Mouse (Mus musculus) brown adipose tissue, adult 24 weeks (tissue): Measurements from ENCODE around the gene Spats1. TPM values are rescaled to one million over a fixed set of nuclear protein-coding genes. Genes with fewer than 3 reads are reported as not detected.
"Not testable (repeated sequence)": the region's sequence is repeated elsewhere in the genome, so short reads cannot be mapped to it uniquely, and the experiment has no call there.

Source experiments
- H3K27ac ChIP-seq: fragments of 200-500 bp; replicated peaks from 2 replicates; pipeline ENCODE4 v1.5.1; 2012; ENCODE audit warnings: low read depth, mild to moderate bottlenecking, low read length
- H3K4me1 ChIP-seq: fragments of 200-500 bp; 2 replicates; pipeline ENCODE4 v1.6.1; 2012; ENCODE audit warnings: low read length, mixed read lengths; ENCODE audit not compliant: control insufficient read depth, insufficient read depth, insufficient read length
- H3K4me3 ChIP-seq: fragments of 200-500 bp; 2 replicates; pipeline ENCODE4 v1.5.1; 2012; ENCODE audit warnings: low read depth, mild to moderate bottlenecking, low read length, moderate library complexity; ENCODE audit not compliant: insufficient read depth
- polyA plus RNA-seq: library from polyadenylated mRNA; stranded (reverse); fragments of >200 nt; gene quantifications from 2 replicates; pipeline ENCODE4 v1.2.4, GENCODE M21; 2012; ENCODE audit not compliant: missing spikeins, insufficient read depth, insufficient read length

The Spats1 gene
- polyA plus RNA-seq, 1 experiment = not detected

DNA sequence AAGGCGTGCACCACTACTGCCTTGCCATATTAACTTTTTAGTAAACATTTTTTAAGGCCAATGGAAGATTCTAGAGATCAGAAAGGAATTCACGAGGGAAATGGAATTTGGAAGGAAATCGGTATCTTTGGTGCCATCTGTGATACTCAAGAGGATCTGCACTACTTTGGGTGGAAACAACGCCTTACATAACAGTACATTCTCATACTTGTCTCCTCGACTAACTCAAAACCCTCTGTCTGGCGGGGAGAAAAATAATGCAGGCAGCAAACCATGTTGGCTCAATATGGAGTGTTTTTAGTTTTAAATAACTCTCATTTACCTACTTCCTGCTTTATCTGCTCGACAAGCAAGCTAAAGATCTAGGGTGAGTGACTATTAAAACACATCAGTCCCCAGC, 4.5 kb downstream of the Spats1 start:
- H3K27ac ChIP-seq = no peak overlapping the region
- no peaks in the 10 kb centered on the region for H3K4me1 ChIP-seq
- H3K4me3 ChIP-seq = no peak overlapping the region

DNA sequence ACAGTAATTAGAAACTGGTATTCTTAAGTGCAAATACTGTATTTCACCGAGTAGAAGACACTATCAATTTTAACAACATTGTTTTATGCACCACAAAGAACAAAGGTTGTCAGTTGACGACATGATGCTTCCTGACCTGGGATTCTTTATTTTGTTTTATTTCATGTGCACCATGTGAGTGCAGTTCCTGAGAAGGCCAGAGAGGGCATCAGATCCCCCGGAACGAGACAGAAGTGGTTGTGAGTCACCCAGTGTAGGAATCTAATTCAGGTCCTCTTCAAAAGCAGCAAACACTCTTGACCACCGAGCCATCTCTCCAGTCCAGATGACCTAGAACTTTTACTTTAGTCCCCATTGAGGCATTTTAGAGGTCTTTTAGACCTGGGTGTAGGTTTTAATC, 6.9 kb downstream of the Spats1 start:
- no peak overlapping the region for H3K27ac ChIP-seq

DNA sequence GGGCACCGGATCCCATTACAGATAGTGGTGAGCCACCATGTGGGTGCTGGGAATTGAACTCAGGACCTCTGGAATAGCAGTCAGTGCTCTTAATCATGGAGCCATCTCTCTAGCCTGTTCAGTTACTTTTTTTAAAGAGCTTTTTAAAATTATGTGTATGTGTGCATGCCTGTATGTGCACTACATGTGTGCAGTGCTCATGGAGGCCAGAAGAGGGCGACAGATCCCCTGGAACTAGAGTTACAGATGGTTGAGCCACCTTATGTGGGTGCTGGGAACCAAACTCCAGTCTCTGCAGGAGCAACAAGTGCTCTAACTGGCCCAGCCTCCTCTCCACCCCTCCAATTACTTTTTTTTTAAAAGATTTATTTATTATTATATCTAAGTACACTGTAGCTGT, 8.5 kb downstream of the Spats1 start:
- H3K4me1 ChIP-seq = no peaks in the 10 kb centered on the region
- H3K4me3 ChIP-seq = no peak overlapping the region
- no peak overlapping the region for H3K27ac ChIP-seq

More for the DNA sequence above, 6.9 kb downstream of the Spats1 start:
- no peak overlapping the region for H3K4me3 ChIP-seq
- H3K4me1 ChIP-seq = no peaks in the 10 kb centered on the region

DNA sequence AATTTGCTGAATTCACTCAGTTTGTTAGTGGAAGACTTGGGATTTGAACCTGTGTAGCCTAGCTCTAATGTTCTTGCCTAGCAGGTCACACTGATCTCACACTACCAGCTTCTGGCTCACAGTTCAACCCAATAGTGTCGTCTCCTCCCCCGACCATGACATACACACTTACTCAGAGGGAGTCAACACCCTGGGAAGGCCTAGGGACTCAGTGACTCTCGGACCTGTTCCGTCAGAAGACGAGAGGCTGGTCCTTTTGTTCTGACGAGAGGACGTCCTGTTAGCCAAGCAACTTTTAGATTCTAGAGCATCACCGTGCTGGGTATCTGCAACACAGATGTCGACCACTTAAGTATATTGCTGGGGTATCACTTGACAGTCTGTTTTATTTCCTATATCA, 11.0 kb downstream of the Spats1 start:
- Histone ChIP-seq H3K27ac (no peak overlapping the region), H3K4me1 (no peaks in the 10 kb centered on the region), H3K4me3 (no peak overlapping the region)

DNA sequence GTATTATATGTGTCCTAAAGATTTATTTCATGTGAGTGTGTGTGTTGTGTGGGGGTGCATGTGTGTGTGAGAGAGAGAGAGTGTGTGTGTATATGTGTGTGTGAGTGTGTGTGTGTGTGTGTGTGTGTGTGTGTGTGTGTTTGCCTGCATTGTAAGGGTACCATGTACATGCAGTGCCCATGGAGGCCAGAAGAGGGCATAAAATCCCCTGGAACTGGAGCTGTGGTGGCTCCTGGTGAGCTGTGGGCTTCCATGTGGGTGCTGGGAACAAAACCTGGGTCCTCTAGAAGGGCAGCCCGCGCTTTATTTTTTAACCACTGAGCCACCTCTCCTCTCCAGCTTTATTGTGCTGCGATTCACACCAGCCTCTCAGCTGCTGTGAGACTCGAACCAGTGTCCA, 12.7 kb downstream of the Spats1 start:
- H3K4me3 ChIP-seq = no peak overlapping the region
- H3K27ac ChIP-seq = no peak overlapping the region
- H3K4me1 ChIP-seq = no peaks in the 10 kb centered on the region

DNA sequence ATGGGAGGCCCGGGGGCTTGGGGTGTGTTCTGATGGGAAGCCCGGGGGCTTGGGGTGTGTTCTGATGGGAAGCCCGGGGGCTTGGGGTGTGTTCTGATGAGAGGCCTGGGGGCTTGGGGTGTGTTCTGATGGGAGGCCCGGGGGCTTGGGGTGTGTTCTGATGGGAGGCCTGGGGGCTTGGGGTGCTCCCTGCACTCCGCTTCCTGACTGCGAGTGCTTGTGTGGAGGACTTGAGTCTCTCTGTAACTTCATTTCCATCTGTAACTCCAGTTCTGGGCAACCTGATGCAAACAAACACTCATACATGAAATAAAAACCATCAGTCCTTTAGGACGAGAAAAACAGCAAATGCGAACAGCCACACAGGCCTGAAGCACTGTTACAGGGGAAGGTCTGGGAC, 16.2 kb downstream of the Spats1 start:
- no peaks in the 10 kb centered on the region for H3K4me1 ChIP-seq
- no peak overlapping the region for H3K27ac ChIP-seq
- H3K4me3 ChIP-seq = no peak overlapping the region

DNA sequence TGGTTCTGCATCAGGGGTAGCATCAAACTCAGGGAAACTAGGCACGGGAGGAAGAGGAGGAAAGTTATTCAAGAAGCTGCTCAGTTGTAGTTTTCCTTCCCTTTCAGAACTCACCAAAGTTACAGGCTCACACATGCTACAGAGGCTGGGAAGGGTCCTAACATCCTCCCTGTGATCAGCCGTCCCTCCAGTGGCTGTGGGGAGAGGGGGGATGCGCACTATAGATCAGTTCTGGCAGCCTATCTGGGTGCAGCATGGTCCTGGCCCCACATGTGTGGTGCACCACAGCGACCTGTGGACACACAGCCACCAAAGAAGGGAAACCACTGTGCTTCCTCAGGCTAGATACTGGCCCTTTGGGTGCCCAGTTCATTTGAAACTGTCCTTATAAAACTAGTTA, 16.7 kb downstream of the Spats1 start:
- Histone ChIP-seq H3K4me1 (no peaks in the 10 kb centered on the region), H3K4me3 (no peak overlapping the region), H3K27ac (no peak overlapping the region)

DNA sequence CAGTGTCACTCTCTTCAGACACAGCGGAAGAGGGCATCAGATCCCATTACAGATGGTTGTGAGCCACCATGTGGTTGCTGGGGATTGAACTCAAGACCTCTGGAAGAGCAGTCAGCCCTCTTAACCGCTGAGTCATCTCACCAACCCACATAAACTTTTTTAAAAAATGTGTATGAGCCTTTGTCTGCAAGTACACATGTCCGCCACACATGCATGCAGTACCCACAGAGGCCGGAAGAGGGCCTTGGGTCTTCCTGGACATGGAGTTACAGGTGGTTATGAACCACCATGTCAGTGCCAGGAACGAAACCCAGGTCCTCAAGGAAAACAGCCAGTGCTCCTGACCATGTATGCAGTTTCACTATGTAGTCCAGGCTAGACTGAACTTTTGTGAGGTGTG, 17.7 kb downstream of the Spats1 start:
- Histone ChIP-seq H3K27ac (no peak overlapping the region), H3K4me3 (no peak overlapping the region), H3K4me1 (no peaks in the 10 kb centered on the region)

DNA sequence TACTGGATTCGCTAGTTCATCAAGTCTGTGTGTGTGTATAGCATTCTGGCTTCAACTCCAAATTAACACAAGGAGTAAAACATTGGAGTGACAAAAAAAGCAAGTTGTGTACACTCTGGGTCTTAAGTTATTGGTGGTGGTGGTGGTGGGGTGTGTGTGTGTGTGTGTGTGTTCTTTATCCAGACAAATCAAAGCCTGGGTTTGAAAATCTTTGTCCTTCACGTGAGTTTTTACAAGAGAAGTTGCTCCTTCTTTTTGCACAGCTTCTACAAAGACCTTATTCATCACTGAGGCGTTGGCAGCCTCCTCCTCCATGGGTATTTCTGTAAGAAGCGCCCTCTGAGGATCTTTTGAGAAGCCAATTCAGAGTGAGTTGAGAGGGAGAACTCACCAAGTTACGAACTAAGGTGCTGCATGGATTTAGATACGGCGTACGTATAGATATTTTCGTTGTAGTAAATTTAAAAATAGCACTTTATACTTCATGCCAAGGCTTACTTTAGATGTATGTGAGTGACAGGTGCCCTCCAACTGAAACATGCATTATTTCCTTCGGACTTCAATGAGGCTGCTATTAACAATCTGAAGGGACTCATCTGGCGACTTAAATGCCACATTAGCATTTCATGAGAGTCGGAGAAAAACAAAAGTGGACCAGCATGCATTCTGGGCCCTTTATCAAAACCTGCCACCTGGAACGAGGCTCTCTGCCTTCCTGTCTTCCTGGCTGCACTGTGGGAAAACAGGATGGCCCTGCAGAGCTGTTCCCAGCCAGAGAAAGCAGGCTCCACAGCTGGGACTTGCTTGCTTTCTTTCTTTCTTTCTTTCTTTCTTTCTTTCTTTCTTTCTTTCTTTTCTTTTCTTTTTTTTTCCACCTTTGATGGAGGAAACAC, 18.7 kb downstream of the Spats1 start:
- Histone ChIP-seq H3K27ac (no peak overlapping the region), H3K4me1 (no peaks in the 10 kb centered on the region), H3K4me3 (no peak overlapping the region)

DNA sequence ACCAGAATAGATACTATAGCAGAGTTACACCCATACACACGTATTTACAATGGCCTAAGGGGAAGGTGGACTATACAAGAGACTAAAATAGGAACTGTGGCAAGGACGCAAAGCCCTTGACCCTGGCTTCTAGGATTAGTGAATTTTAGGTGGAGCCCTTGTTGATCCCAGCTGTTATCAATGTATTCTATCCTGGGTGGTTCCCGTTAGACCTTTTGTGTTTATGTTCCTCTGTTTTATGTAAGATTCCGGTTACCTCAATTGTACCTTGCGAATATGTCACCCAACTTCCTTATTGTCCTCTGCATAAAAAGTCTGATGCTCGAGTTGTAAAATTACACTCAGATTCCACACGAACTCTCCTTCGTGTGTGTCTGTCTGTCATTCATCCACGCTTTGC, 19.4 kb downstream of the Spats1 start:
- not testable (repeated sequence) for H3K27ac ChIP-seq, H3K4me1 ChIP-seq, H3K4me3 ChIP-seq

DNA sequence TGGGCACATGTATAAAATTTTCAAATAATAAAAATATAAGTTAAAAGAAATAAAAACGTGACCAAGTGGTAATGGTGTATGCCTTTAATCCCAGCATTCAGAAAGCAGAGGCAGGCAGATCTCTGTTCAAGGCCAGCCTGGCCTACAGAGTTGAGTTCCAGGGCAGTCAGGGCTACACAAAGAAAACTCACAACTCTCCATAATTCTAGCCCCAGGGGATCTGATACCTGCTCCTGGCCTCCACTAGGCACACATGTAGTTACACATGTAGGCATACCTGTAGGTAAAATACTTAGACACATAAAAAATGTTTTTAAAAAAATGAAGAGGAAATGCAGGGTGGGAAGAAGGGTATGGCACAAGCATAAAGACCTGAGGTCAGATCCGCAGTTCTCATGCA, 20.4 kb downstream of the Spats1 start:
- Histone ChIP-seq H3K4me1 (no peaks in the 10 kb centered on the region), H3K27ac (no peak overlapping the region), H3K4me3 (no peak overlapping the region)

DNA sequence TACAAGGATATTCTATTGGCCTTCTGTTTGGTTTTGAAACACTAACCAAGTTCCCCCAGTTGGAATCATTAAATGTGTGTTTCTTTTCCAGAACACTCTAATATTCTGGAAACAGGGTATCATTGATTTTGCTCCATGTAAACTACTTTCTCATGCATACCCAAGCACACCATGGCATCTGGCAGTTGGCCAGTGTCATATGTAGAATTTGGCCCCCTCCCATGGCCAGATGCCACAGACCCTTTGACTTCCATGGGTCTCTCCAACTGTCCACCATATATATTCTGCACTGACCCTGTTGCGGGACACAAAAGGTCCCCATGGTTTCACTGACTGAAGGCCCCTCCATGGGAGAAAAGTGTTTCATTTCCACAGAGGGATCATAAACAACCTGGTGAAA, 22.9 kb downstream of the Spats1 start:
- no peaks in the 10 kb centered on the region for H3K4me1 ChIP-seq
- H3K27ac ChIP-seq = no peak overlapping the region

DNA sequence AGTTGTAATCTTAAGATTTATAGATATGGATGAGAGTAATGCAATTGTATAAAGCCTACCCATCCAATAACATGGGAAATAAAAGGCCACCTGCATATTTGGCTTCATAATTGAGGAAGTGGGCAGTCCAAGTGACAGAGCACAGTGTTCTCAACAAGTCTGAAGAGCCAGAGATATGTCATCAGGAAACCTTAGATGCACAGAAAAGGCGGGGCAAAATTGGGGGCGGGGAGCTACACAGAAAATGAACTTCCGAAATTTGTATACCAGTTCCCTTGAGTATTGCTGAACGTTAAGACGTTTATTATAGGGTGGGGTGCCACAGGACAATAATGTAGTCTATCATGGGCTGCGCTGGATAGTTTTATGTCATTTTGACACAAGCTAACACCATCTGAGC, 25.1 kb downstream of the Spats1 start:
- no peak overlapping the region for H3K27ac ChIP-seq
- H3K4me3 ChIP-seq = no peak overlapping the region
- H3K4me1 ChIP-seq = no peaks in the 10 kb centered on the region

More for the DNA sequence above, 22.9 kb downstream of the Spats1 start:
- H3K4me3 ChIP-seq = no peak overlapping the region

DNA sequence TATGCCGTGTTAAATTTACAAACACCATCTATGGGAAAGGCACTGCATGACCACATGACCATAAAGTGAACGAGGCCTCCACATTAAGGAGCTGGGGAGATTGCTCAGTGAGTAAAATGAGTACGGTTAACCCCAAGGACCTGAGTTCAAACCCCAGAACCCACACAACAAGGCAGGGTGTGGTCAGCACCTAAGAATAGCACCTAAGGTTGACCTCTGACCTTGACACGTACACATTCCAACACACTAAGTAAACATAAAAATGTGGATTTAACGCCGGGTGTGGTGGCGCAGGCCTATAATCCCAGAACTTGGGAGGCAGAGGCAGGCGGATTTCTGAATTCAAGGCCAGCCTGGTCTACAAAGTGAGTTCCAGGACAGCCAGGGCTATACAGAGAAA, 25.6 kb downstream of the Spats1 start:
- H3K27ac ChIP-seq = no peak overlapping the region

DNA sequence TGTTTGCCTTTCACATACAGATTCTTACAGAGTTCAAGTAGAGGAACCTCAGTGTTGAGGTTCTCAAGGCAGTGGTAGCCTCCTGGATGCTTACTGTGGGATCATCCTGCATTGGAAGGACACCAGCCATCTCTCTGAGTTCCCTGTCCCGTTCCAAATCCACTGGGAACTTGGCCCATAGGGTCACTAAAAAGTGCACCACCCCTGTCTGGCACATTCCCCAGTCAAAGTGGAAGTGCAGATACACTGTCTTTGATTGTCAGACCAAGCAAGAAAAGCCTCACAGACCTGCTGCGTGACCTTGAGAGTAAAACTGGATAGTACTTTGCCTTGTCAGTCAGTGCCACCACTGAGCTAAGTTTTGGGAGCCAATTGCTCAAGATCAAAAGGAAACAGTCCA, 28.2 kb downstream of the Spats1 start:
- Histone ChIP-seq H3K27ac (no peak overlapping the region), H3K4me3 (no peak overlapping the region), H3K4me1 (no peaks in the 10 kb centered on the region)

More for the DNA sequence above, 25.6 kb downstream of the Spats1 start:
- Histone ChIP-seq H3K4me1 (no peaks in the 10 kb centered on the region), H3K4me3 (no peak overlapping the region)

DNA sequence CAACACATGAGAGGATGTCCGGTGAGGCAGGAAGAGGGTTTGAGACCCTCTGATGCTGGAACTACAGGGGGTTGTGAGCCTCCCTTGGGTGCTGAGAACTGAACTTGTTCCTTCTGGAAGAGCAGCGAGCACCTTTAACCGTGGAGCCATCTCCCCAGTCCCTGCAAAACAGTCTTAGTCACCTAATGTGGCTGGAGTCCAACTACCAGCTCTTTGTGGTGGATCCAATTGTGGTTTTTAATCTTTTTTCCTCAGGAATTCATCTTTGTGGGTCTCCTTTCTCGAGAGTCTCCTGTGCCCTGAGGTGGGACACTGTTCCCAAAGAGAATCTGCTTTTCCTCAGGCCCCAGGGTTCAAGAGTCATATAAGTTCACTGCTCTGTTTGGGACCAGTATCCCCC, 29.3 kb downstream of the Spats1 start:
- H3K4me1 ChIP-seq = no peaks in the 10 kb centered on the region
- no peak overlapping the region for H3K27ac ChIP-seq
- no peak overlapping the region for H3K4me3 ChIP-seq
